Mouse (Mus musculus): ENCODE results near the gene Dnah8.
A peak's percentile ranks its signal among the peaks of the same experiment; 100 is the strongest.

The Dnah8 gene

DNA sequence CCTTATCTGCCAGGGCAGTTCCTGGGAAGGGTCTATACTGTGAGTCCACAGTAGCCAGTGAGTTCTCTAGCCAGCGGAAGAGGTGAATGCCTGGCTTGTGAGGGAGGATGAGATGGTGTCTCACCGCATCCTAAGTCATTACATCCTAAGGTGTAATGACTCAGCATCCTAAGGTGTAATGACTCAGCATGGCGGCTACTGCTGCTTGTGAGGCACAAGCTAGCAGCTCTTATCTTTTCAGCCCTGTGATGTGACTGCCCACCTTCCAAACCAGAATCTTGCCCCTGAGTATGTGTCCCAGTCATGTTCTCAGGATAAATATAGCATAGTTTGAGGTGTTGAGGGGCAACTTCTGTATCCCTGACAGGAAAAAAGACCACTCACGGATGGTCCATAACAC is 211.3 kb downstream of the Dnah8 start:
- no peak for DNase-seq

DNA sequence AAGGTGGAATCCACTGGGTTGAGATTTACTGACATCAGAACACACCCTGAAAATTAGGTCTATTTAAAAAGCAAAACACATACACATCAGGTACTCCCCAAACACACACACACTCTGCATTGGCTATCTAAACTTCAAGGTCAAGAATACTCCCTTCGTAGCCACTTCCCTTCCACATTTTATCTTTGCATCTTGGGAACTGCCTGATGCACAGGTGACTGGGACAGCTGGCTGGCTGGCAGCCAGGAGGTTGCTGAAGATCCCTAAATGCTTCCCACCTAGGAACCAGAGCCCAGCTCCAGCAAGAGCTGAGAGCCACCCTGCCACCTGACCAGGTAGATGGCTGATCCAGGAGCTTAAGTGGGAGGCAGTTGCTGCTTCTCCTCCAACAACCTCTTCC is 212.9 kb downstream of the Dnah8 start:
- DNase-seq: no peak

GRCm38 (mm10) chr17:30840046-30840445 is 215.9 kb downstream of the Dnah8 start:
- DNase-seq: no peak

- DNase-seq: no peak
Observed at GRCm38 (mm10) chr17:30842312-30842711, 218.2 kb downstream of the Dnah8 start.

DNA sequence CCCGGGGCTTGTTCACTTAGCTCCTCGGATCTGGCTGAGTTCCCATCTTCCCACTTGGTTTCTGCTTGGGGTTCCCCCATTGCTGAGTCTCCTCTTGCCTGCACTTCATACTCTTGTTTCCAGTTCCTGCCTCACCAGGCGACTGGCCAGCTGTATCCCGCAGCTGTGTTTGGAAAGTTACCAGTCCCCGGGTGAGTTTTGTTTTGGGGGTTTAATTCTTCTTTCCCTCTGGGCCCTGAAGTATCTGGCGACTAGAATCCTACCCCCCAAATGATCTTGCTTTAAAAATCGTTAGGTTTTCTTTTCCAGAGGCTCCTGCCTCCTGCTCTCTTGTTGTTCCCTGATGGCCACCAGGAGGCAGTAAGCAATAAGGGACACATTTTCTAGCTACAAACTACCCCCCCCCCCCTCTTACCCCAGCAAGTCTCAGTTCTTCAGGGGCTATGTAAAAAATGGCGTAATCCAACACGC is 220.2 kb downstream of the Dnah8 start:
- DNase-seq: peak in 1 of 2 experiments; percentile 44

- no peak for DNase-seq
Observed at GRCm38 (mm10) chr17:30847498-30847897, 223.3 kb downstream of the Dnah8 start.

DNA sequence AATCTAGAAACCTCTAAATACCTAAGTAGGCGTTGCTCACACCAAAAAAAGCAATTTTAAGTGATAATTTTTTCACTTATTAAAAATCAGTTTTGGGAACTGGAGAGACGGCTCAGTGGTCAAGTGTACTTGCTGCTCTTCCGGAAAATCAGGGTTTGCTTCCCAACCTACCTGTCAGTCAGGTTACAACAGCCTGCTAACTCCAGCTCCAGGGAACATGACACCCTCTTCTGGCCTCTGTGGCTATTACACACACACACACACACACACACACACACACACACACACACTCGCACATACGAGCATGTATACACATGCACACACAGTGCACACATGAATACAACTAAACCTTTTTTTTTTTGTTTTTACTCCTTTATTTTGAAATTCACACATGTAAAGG is 223.9 kb downstream of the Dnah8 start:
- no peak for DNase-seq

GRCm38 (mm10) chr17:30848804-30849203 is 224.7 kb downstream of the Dnah8 start:
- DNase-seq: no peak

DNA sequence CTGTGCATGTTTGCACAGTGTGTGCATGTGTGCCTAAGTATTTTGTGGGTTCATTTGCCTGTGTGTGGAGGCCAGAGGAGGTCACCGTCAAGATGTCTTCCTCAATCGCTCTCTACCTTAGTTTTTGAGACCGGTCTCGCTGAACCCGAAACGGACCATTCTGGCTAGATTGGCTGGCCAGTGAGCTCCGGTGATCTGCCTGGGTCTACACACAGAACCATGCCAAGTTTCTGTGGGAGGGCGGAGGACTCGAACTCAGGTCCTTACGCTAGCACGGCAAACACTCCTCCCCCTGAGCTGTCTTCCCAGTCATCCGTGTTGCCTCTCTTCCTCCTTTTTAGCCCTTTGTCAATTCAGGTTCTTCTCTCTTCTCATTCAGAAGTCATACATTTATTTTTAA is 225.7 kb downstream of the Dnah8 start:
- no peak for DNase-seq

DNA sequence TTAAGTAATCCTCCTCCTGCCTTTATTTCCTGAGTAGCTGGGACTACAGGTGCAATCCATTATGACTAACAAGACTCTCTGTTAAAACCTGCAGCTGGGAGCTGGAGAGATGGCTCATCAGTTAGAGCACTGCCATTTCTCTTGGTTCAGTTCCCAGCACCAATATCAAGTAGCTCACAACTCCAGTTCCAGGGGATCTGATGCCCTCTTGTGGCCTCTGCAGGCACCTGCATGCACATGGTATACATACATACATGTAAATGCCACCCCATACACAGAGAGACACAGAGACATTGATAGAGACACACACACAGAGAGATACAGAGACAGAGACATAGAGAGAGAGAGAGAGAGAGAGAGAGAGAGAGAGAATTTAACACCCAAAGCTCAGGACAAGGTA is 228.2 kb downstream of the Dnah8 start:
- no peak for DNase-seq

GRCm38 (mm10) chr17:30857347-30857746 is 233.2 kb downstream of the Dnah8 start:
- no peak for DNase-seq

- DNase-seq: peak; percentile 38 to 52
Observed at GRCm38 (mm10) chr17:30858586-30859259, 234.6 kb downstream of the Dnah8 start.

- DNase-seq: no peak
Observed at GRCm38 (mm10) chr17:30859989-30860585, 235.9 kb downstream of the Dnah8 start.

GRCm38 (mm10) chr17:30860606-30861005 is 236.5 kb downstream of the Dnah8 start:
- DNase-seq: peak; percentile 46 to 63

DNA sequence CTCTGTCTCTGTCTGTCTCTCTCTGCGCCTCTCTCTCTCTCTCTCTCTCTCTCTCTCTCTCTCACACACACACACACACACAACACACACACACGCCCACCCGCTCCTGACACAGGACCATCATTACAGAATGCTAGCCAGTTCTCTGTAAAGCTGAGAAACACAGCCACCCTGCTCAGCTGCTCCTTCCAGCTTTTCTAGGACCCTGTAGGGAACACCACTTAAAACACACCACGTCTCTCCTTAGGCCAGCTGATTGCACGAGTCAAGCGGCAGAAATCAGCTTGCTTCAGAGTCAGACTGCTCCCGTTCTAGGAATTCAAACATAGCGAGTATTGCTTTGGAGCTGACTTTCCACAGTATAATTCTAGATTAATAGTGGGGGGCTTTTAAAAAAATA is 242.1 kb downstream of the Dnah8 start:
- DNase-seq: no peak

GRCm38 (mm10) chr17:30866966-30867365 is 242.8 kb downstream of the Dnah8 start:
- DNase-seq: no peak

DNA sequence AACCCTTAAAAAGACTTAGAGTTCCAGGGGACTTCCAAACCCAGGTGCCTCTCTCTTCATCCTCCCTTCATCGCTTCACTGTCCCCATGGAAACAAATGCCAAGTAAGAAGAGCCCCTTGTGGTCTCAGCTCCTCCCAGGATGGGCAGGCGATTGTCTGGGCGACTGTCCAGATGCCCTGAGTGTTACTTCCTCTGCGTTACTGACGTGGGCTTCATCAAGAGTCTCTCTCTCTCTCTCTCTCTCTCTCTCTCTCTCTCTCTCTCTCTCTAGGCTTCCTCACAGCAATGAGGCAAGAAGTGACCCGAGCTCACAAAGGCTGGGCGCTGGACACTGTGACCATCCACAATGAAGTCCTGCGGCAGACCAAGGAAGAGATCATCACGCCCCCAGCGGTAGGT is 246.9 kb downstream of the Dnah8 start:
- no peak for DNase-seq

GRCm38 (mm10) chr17:30874276-30874675 is 250.1 kb downstream of the Dnah8 start:
- no peak for DNase-seq

- DNase-seq: no peak
Observed at GRCm38 (mm10) chr17:30877456-30877855, 253.3 kb downstream of the Dnah8 start.

DNA sequence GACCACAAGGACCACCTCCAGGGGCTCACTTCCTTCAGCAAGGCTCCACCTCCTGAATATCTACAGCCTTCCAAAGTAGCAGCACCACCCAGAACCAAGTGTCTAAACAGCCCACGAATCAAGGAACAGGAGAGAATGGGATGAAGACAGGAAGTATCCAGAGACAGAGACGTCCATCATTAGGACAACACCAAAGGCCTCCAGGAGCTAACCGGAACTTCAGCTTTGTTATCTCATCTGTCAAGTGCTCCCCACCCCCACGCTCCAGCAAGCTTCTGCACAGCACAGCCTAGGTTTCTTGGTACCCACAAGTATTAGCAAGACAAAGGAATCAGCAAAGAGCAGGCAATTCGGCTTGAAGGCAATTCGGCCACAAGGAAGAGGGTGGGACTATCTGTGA is 254.5 kb downstream of the Dnah8 start:
- no peak for DNase-seq

- no peak for DNase-seq
Observed at GRCm38 (mm10) chr17:30880391-30880790, 256.2 kb downstream of the Dnah8 start.

- DNase-seq: no peak
Observed at GRCm38 (mm10) chr17:30881001-30881400, 256.8 kb downstream of the Dnah8 start.

- DNase-seq: no peak
Observed at GRCm38 (mm10) chr17:30882206-30882605, 258.1 kb downstream of the Dnah8 start.

- no peak for DNase-seq
Observed at GRCm38 (mm10) chr17:30883534-30883933, 259.4 kb downstream of the Dnah8 start.

DNA sequence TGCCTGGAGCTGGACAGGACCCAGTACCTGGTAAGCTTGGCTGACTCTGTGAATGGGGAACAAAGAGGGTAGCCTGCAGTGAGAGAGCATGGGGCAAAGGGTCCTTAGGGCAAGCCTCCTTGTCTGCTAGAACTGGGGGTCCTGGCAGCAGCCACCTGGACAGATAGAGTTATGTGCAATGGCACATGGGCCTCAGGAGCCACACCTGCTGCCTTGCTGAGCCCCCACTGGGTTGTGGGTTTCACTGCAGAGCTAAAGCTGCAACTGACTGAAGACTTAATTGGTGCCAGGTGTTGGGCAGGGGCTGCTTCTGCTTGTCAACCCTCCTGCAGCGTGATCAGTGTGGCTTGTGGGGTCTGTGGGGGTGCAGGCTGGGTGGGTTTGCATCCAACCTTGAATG is 267.9 kb downstream of the Dnah8 start:
- DNase-seq: no peak
